Mouse (Mus musculus) gastrocnemius, postnatal 14 days (tissue): ENCODE results near the gene Ptges2. TPM values are rescaled to one million over a fixed set of nuclear protein-coding genes. Genes with fewer than 3 reads are reported as not detected.

Experiments
- DNase-seq: peaks from one replicate; pipeline ENCODE4 v3.0.0; 2021; ENCODE audit warnings: mixed read lengths
- intact Hi-C: fragments of 180-260 bp; cut with DNase I; formaldehyde crosslinking; loops from one replicate; pipeline ENCODE4 v1.15.1; 2025; ENCODE audit warnings: low total_unique reads
- total RNA-seq, 2 experiments: library from RNA; stranded (reverse); gene quantifications; 2 replicates each; pipeline ENCODE4 v1.2.3; 2021

The Ptges2 gene
- total RNA-seq, 2 experiments from 2014 or later: 41.3 to 43.2 TPM

DNA sequence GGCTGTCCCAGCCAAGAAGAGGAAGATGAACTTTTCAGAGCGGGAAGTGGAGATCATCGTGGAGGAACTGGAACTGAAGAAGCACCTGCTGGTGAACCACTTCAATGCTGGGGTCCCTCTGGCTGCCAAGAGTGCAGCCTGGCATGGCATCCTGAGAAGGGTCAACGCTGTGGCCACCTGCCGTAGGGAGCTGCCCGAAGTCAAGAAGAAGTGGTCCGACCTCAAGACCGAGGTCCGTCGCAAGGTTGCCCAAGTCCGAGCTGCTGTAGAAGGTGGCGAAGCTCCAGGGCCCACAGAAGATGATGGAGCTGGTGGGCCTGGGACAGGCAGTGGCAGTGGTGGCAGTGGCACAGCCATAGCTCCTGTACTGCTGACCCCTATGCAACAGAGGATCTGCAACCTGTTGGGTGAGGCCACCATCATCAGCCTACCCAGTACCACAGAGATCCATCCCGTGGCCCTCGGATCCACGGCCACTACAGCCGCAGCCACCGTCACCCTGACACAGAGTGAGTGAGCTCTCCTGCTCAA is 56.8 kb downstream of the Ptges2 start:
- intact Hi-C loops: no loop called here
- no peak for DNase-seq

DNA sequence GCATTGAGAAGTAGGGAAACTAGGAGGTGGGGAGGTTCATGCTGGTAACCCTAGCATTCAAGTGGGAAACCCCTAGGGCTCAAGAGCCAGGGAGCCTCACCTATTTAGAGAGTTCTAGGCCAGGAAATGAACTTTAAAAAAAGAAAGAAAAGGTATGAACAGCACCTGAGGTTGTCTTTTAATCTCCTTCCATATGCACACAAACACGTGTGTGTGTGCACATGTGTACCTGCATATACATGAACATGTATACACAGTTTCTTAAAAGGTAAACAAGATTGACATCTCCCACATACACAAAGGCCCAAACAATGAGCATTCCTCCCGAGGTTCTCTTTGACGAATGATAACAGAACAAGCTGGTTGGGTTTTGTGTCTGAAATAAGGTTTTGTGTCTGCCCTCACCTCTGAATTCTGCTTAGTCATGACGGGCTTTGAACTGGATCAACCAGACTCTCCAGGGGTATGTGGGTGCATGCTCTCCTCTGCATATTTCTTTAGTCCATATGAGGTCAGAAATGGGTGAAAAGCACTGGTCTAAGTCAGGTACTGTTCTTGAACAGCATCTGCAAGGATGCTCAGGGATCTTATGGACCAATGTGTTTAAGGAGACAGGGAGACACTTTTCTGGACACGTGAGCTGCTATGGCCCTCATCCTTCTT is 58.1 kb downstream of the Ptges2 start:
- no peak for DNase-seq
- intact Hi-C loops: no loop called here

DNA sequence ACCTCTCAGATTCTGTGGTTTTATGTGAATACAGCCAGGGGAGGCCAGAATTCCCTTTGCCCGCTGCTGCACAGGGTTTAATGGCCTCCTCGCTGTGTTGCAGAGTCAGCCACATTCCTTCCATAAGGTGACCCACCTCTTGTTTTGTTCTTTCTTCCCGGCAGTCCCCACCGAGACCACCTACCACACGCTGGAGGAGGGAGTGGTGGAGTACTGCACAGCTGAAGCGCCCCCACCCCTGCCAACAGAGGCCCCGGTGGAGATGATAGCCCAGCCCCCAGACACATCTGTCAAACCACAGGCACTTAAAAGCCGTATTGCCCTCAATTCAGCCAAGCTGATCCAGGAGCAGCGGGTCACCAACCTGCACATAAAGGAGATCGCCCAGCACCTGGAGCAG is 58.9 kb downstream of the Ptges2 start:
- intact Hi-C loops: no loop called here
- no peak for DNase-seq

DNA sequence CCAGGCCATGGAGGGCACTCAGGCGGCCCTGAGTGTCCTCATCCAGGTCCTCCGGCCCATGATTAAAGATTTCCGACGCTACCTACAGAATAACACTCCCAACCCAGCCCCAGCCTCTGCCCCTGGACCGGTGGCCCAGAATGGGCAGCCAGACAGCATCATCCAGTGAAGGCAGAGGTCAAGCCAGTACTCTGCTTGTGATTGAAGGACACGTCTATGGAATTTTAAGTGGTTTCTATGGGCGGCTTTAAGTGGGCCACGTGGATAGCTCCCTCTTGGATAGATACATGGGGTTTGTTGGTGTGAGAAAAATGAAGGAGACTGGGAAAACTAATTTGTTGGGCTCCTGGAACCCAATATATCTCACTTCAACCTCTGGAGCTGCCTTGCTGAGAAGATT is 59.4 kb downstream of the Ptges2 start:
- no peak for DNase-seq
- intact Hi-C loops: no loop called here

Other genes with a start within 250 kb of the Ptges2 start
- 10 to 100 TPM; 79.2 to 83.9 TPM for gene Prrc2b, start 244.8 kb upstream of the Ptges2 start, total RNA-seq
- gene Pomt1, start 159.3 kb upstream of the Ptges2 start, total RNA-seq: 10 to 100 TPM; 14.4 to 17.3 TPM
- 10 to 100 TPM; 14.7 to 15.2 TPM for gene Uck1, start 135.7 kb upstream of the Ptges2 start, total RNA-seq
- 10 to 100 TPM; 58.4 to 62.1 TPM for gene Golga2, start 108.5 kb upstream of the Ptges2 start, total RNA-seq
- gene Swi5, start 107.8 kb upstream of the Ptges2 start, total RNA-seq: 100 to 1,000 TPM; 117 to 120 TPM
- gene Ciz1, start 43.6 kb upstream of the Ptges2 start, total RNA-seq: 10 to 100 TPM; 29.3 to 30.0 TPM
- gene Dnm1, start 42.6 kb upstream of the Ptges2 start, total RNA-seq: 10 to 100 TPM in 1 of 2 experiments, 1 to 10 TPM in 1; 9.8 to 13.5 TPM
- gene 1110008P14Rik, start 14.0 kb upstream of the Ptges2 start, total RNA-seq: 10 to 100 TPM; 44.1 to 49.3 TPM
- 1 to 10 TPM; 2.6 to 4.7 TPM for gene Lcn2, start 7.6 kb upstream of the Ptges2 start, total RNA-seq
- 1 to 10 TPM; 2.4 to 3.1 TPM for gene Naif1, start 54.6 kb downstream of the Ptges2 start, total RNA-seq
- 10 to 100 TPM; 18.1 to 47.8 TPM for gene Slc25a25, start 55.5 kb downstream of the Ptges2 start, total RNA-seq
- gene Fam102a, start 139.4 kb downstream of the Ptges2 start, total RNA-seq: 1 to 10 TPM; 3.5 to 4.2 TPM
- gene Dpm2, start 175.0 kb downstream of the Ptges2 start, total RNA-seq: 10 to 100 TPM; 17.6 to 17.8 TPM
- gene Pip5kl1, start 178.9 kb downstream of the Ptges2 start, total RNA-seq: not detected
- gene 9430097D07Rik, start 179.8 kb downstream of the Ptges2 start, total RNA-seq: not detected
- gene St6galnac4, start 191.2 kb downstream of the Ptges2 start, total RNA-seq: 10 to 100 TPM; 25.6 to 26.3 TPM
- gene St6galnac6, start 203.8 kb downstream of the Ptges2 start, total RNA-seq: 10 to 100 TPM; 42.7 to 51.0 TPM
- 1,000 to 10,000 TPM; 1,800 to 1,917 TPM for gene Ak1, start 225.9 kb downstream of the Ptges2 start, total RNA-seq